Mouse (Mus musculus) cerebellum, postnatal 14 days (tissue): ENCODE data around the gene Apip.

Source experiments
- DNase-seq, 2 experiments: peaks; one replicate each; pipeline ENCODE4 v3.0.0; 2021; ENCODE audit warnings: mixed read lengths in 2 of 2

Apip gene

DNA sequence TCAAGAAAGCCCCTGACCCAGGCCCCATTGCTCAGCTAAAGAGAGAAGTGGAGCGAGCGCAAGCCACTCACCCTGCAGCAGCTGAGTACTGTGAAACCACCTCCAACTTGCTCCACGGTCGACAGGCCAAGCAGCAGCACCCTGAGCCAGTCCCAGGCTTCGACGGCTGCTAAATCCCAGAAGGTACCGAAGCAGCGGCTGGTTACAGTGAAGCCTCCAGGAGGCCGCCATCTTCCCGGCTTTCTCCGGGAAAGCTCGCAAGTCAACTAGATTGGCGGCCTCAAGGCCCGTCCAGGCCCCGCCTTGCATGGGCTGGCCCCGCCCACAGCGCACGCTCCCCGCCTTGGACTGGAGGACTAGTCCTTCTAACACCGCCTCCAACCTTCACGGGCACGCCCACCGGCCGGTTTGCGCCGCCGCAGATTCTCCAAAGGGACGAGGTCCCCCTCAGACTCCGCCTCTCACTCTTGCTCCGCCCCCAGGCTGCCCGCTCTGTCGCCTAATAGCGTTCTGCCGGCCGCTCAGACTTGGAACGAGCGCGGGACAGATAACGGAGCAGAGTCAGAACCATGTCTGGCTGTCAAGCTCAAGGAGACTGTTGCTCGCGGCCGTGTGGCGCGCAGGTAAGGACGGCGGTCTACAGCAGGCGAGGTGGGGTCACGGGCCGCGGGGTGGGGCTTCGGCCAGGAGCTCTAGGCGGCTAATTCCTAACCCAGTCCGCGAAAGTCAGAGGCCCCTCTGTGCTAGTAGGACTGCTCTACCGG lies at the start of gene Apip, which contains the start of gene Pdhx:
Apip (plus strand) TSS at position 457 of the 764 bp plus-strand sequence.
Pdhx (minus strand) TSS at position 295 of the 764 bp plus-strand sequence.
- DNase-seq, result peak; percentile 100

- DNase-seq, result no peak
These were observed 35.6 kb upstream of the Apip start for GRCm38 (mm10) chr2:103037831-103038230.

DNA sequence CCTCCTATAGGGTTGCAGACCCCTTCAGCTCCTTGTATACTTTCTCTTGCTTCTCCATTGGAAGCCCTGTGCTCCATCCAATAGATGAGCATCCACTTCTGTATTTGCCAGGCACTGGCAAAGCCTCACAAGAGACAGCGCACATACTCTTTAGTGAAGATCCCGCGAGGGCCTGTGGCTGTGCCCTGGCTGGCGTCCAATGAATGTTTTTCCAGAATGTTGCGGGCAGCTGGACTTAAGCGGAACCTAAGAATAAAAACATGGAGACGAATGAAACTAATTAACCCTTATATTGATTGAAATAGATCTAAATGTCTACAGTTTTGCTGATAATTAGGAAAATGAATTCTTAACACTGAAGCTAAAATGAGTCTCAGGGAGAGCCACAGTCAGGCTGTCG lies 32.6 kb upstream of the Apip start:
- peak; percentile 37 to 38 for DNase-seq

DNA sequence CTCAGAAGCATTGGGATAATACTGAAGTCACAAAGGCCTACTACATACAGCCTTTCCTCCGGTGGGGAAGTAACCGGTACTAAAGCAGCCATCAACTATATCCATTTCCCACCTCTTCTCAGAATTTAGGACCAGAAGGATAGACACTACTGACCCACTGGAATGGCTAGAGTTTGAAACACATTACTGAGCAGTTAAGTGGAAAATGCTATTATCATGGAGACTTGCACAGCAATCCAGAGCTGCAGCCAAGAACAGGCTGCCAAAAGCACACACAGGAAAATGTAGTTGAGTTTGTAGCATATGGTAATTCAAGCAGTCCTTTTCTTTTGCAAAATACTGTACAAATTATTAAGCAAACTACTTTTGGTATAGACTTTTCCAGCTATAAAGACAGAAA lies 28.2 kb upstream of the Apip start:
- DNase-seq, result peak in 1 of 2 experiments; percentile 42

GRCm38 (mm10) chr2:103051937-103052893 lies 21.3 kb upstream of the Apip start:
- DNase-seq, result no peak

GRCm38 (mm10) chr2:103055820-103056219 lies 17.7 kb upstream of the Apip start:
- DNase-seq, result no peak

- DNase-seq, result no peak
These were observed 15.2 kb upstream of the Apip start for GRCm38 (mm10) chr2:103058266-103058665.

- DNase-seq, result peak; percentile 72 to 73
These were observed 10.6 kb upstream of the Apip start for GRCm38 (mm10) chr2:103062865-103063264.

DNA sequence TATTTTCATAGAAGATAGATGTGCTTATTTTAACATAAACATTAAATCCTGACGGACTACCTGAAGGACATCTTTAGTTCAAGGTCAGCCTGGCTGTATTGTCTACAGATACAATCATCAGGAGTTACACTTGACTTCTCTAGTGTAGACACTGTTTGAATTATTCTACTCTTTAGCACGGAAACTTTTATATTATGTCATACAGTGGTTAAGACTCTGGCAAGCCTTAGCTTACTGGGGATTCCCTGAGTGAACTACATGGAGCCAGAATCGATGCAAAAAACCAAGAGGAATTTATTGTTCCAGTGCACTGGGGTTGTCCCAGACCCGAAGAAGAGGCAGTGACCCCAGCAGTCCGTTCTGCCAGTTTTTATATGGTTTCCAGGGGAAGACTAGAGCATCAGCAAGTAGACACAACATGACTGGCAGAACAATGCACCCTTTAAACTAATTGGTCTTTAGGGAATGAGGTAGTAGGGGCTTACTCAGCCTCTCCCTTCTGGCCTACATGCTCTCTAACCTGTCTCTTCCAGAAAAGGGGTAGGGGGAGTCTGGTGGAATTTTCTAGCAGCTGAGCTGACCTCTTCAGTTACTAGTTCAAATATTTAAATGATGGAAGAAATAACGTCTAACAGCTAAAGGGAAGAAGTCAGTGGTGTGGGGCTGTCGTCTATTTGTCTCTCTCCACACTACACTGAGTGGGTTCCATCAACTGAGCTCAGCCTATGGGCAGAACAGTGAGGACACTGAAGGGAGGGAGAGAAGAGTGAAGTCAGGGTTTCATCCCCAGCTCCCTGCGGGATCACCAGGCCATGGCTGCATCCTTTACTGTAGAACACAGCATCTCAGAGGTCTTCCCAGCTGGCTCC lies 6.6 kb upstream of the Apip start:
- no peak for DNase-seq

GRCm38 (mm10) chr2:103067552-103068207 lies 5.8 kb upstream of the Apip start:
- no peak for DNase-seq

GRCm38 (mm10) chr2:103068602-103069001 lies 4.9 kb upstream of the Apip start:
- DNase-seq, result no peak

DNA sequence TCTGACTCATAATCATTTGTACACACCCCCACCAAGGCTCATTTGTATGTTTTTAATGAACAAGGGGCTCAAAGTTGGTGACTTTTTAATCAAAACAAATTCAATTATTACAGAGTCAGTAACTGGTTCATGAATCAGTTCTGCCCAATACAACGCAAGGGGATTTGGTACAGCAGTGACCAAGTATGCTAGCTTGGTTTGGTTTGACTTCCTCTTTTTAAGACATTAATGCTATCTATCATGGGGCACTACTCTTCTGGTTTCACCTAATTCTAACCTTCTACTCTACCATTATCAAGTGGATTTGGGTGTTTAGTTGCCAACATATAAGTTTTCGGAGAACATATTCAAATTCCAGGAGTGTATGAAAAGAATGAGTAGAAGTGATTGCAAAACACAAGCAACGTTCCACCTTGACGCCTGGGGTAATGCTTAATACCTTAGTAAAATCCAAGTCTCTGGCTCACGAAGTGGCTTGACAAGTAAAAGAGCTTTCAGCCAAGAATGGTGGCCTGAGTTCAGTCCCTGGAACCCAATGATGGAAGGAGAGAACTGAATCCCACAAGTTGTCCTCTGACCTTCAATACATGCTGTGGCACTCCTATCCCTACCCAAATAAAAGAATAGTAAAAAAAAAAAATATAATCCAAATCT lies 3.6 kb upstream of the Apip start:
- no peak for DNase-seq

- no peak for DNase-seq
These were observed 2.9 kb upstream of the Apip start for GRCm38 (mm10) chr2:103070586-103070985.

GRCm38 (mm10) chr2:103081117-103081516 lies 7.6 kb downstream of the Apip start:
- DNase-seq, result peak in 1 of 2 experiments; percentile 19

DNA sequence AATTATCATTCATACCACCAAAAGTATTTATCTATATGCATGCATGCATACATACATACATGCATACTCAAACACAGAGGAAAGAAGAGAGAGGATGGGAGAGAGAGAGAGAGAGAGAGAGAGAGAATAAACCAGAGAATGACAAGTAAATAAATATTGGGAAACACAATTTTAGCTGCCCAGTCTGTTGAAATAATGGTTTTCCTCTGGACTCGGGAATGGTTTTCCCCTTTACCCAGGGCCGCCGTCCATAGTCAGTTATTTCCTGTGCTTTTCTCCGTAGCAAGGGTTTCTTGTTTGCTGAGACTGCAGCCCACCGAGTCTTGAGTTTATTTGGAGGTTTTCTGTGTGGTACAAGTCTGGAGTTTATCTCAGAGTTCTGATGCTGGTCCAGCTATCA lies 8.2 kb downstream of the Apip start:
- no peak for DNase-seq

DNA sequence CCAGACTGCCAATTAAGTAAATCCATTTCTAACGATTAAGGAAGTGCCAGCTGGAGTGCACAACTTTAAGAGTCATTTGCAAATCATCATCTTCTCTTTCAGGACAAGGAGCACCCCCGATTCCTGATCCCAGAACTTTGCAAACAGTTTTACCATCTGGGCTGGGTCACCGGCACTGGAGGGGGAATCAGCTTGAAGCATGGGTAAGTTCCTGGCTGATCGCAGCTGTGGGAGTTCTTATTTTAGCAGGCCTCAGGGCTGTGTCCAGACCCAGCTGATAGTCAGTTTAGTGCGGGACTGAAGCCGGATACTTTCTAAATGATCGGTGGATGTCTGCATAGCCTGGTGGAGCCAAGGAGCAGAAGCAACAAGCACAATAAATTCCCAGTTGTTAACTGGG lies 9.4 kb downstream of the Apip start:
- no peak for DNase-seq

DNA sequence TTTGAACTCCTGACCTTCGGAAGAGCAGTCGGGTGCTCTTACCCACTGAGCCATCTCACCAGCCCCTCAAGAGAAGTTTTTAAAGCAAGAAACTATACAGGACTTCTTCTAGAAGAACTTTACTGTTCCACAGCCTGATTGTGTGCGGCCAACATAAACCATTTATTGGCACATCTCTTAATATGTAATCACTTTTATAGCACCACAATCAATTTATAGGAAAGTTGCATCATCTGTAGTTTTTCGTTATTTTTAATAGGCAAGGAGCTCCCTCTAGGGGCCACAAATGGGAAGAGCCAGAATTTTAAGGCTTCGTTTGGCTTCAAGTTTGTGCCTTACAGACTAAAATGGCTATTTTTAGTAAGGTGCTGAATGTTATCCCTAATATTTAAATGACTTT lies 11.0 kb downstream of the Apip start:
- DNase-seq, result peak; percentile 35 to 38

GRCm38 (mm10) chr2:103085633-103086032 lies 12.2 kb downstream of the Apip start:
- no peak for DNase-seq

GRCm38 (mm10) chr2:103086432-103086831 lies 13.0 kb downstream of the Apip start:
- peak; percentile 59 to 63 for DNase-seq

DNA sequence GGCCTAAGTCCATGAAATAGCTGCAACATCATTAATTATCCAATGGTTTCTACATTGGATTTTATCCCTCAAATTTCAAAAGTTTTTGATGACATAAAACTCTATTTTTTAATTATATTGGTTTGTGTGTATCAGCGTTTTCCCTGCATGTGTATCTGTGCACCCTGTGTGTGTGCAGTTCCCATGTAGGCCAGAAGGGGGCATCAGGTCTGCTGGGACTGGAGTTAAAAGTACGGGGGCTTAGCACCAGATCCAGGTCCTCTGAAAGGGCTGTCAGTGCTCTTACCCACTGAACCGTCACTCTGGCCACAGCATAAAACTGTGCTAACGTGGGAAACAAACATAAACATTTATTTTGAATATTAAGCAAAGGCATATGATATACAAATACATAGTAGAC lies 14.6 kb downstream of the Apip start:
- DNase-seq, result peak in 1 of 2 experiments; percentile 33

GRCm38 (mm10) chr2:103089521-103089920 lies 16.0 kb downstream of the Apip start:
- DNase-seq, result no peak
